Mouse (Mus musculus): ENCODE results near the gene Aig1.

GRCm38 (mm10) chr10:13682565-13682964 is 186.2 kb downstream of the Aig1 start:
- TF ChIP-seq GATA1 (IDR thresholded peaks at IDR 0.05; ENCODE audit: borderline replicate concordance, low read length) (no peak), FLI1 (IDR thresholded peaks at IDR 0.05; ENCODE audit: low read length) (no peak)
